Mouse (Mus musculus): ENCODE results near the gene Plagl2. TPM values are rescaled to one million over a fixed set of nuclear protein-coding genes. Genes with fewer than 3 reads are reported as not detected.
A peak's percentile ranks its signal among the peaks of the same experiment; 100 is the strongest.

The Plagl2 gene
- polyA plus RNA-seq, 1 experiment = 12.4 TPM

GRCm38 (mm10) chr2:153267331-153267730 lies 26.1 kb upstream of the Plagl2 start:
- no peak for DNase-seq
- no peak overlapping the region for H3K4me3 ChIP-seq (replicated peaks; ENCODE audit: extremely low read depth, low read depth, low read length)
- WGBS = 77% methylated on average over 2 of the region's 2 CpGs
- TF ChIP-seq CTCF (IDR thresholded peaks at IDR 0.05; ENCODE audit: insufficient read depth, low read length) (no peak), POLR2A (IDR thresholded peaks at IDR 0.05; ENCODE audit: borderline replicate concordance, extremely low read depth, low read depth, low read length) (no peak)
- H3K4me1 ChIP-seq (ENCODE audit: control insufficient read depth, insufficient read depth, low read length) = peaks cover 2% of the 10 kb centered on the region; the same call in 1 of the 2 replicates

GRCm38 (mm10) chr2:153263053-153263452 lies 21.8 kb upstream of the Plagl2 start:
- Histone ChIP-seq H3K4me3 (replicated peaks; ENCODE audit: extremely low read depth, low read depth, low read length) (no peak overlapping the region), H3K4me1 (ENCODE audit: control insufficient read depth, insufficient read depth, low read length) (no peaks in the 10 kb centered on the region; the same call in 1 of the 2 replicates)
- TF ChIP-seq POLR2A (IDR thresholded peaks at IDR 0.05; ENCODE audit: borderline replicate concordance, extremely low read depth, low read depth, low read length) = no peak
- TF ChIP-seq CTCF (IDR thresholded peaks at IDR 0.05; ENCODE audit: insufficient read depth, low read length) = no peak
- DNase-seq = no peak
- 85% methylated on average over 7 of the region's 7 CpGs for WGBS

DNA sequence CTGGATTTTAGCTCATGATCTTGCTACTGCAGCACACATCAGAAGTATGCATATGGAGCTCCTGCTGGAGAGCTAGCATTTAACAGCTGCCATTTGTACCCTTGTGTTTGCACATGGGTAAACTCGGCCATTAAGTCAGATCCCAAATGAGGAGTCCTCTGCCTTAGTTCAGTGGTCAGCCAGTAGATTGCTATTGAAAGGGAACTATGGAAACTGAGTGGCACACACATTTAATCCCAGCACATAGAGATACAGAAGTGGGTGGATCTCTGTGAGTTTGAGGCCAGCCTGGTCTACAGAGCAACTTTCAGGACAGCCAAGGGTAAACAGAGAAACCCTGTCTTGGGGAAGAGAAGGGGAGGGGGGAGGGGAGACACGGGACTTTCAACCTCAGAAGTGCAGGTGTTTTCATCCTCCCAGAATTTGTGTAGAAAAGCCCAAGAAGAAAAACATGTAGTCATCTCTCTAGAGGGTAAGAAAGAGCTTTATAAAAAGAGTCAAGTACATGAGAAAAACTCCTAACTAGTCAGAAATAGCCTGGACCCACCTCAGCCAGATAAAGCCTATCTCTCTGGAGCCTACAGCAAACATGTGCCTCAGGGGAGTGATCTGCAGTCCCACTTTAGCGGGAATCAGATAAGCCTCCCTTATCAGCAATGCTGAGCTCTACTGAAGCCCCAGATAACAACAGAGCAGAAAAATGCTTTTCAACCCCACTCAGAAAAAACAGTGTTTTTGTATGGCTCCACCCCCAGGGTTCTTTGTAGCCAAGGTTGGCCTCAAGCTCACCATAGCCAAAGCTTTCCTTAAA lies 18.8 kb upstream of the Plagl2 start:
- no peak for TF ChIP-seq CTCF (IDR thresholded peaks at IDR 0.05; ENCODE audit: insufficient read depth, low read length)
- TF ChIP-seq POLR2A (IDR thresholded peaks at IDR 0.05; ENCODE audit: borderline replicate concordance, extremely low read depth, low read depth, low read length) = no peak
- WGBS = 49% methylated on average over 3 of the region's 3 CpGs
- Histone ChIP-seq H3K4me3 (replicated peaks; ENCODE audit: extremely low read depth, low read depth, low read length) (no peak overlapping the region), H3K4me1 (ENCODE audit: control insufficient read depth, insufficient read depth, low read length) (no peaks in the 10 kb centered on the region; the same call in 1 of the 2 replicates)
- no peak for DNase-seq

GRCm38 (mm10) chr2:153259030-153259863 lies 18.0 kb upstream of the Plagl2 start:
- Histone ChIP-seq H3K4me1 (ENCODE audit: control insufficient read depth, insufficient read depth, low read length) (no peaks in the 10 kb centered on the region; the same call in 1 of the 2 replicates), H3K4me3 (replicated peaks; ENCODE audit: extremely low read depth, low read depth, low read length) (no peak overlapping the region)
- WGBS = 51% methylated on average over 12 of the region's 12 CpGs
- no peak for DNase-seq
- TF ChIP-seq POLR2A (IDR thresholded peaks at IDR 0.05; ENCODE audit: borderline replicate concordance, extremely low read depth, low read depth, low read length) = no peak
- TF ChIP-seq CTCF (IDR thresholded peaks at IDR 0.05; ENCODE audit: insufficient read depth, low read length) = no peak

- no peak overlapping the region for H3K4me3 ChIP-seq (replicated peaks; ENCODE audit: extremely low read depth, low read depth, low read length)
- WGBS = 74% methylated on average over 2 of the region's 2 CpGs
- no peak for TF ChIP-seq CTCF (IDR thresholded peaks at IDR 0.05; ENCODE audit: insufficient read depth, low read length)
- TF ChIP-seq POLR2A (IDR thresholded peaks at IDR 0.05; ENCODE audit: borderline replicate concordance, extremely low read depth, low read depth, low read length) = no peak
Observed at GRCm38 (mm10) chr2:153256604-153257003, 15.4 kb upstream of the Plagl2 start.

GRCm38 (mm10) chr2:153249751-153250150 lies 8.5 kb upstream of the Plagl2 start:
- Histone ChIP-seq H3K4me3 (replicated peaks; ENCODE audit: extremely low read depth, low read depth, low read length) (no peak overlapping the region), H3K4me1 (ENCODE audit: control insufficient read depth, insufficient read depth, low read length) (no peaks in the 10 kb centered on the region)
- TF ChIP-seq POLR2A (IDR thresholded peaks at IDR 0.05; ENCODE audit: borderline replicate concordance, extremely low read depth, low read depth, low read length) (no peak), CTCF (IDR thresholded peaks at IDR 0.05; ENCODE audit: insufficient read depth, low read length) (no peak)
- no peak for DNase-seq
- 83% methylated on average over 5 of the region's 5 CpGs for WGBS

More at GRCm38 (mm10) chr2:153256604-153257003, 15.4 kb upstream of the Plagl2 start:
- H3K4me1 ChIP-seq (ENCODE audit: control insufficient read depth, insufficient read depth, low read length) = no peaks in the 10 kb centered on the region; the same call in 1 of the 2 replicates
- DNase-seq = no peak

DNA sequence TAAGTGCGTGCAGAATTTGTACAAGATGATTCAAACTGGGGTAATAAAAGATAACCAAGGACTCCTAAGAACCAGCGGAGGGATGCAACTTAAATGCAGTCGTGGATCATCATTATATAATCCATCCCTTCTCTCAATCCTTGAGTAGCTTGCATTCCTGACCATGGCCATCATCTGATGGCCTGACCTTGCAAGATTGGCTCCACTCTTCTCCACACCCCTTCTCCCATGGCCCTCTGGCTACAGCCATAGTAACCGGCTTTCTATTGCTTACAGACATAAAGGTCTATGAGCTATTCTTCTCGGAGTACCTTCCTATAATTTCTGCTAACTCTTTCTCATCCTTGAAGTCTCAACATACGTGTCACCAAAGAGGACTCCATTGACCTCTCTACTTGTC lies 930 bp upstream of the Plagl2 start:
- DNase-seq = no peak
- no peak overlapping the region for H3K4me3 ChIP-seq (replicated peaks; ENCODE audit: extremely low read depth, low read depth, low read length)
- WGBS = 50% methylated on average over 6 of the region's 6 CpGs
- TF ChIP-seq CTCF (IDR thresholded peaks at IDR 0.05; ENCODE audit: insufficient read depth, low read length) (no peak), POLR2A (IDR thresholded peaks at IDR 0.05; ENCODE audit: borderline replicate concordance, extremely low read depth, low read depth, low read length) (no peak)
- H3K4me1 ChIP-seq (ENCODE audit: control insufficient read depth, insufficient read depth, low read length) = peaks cover 10% of the 10 kb centered on the region

- peak; percentile 41 for DNase-seq
- Histone ChIP-seq H3K4me1 (ENCODE audit: control insufficient read depth, insufficient read depth, low read length) (peaks cover 12% of the 10 kb centered on the region), H3K4me3 (replicated peaks; ENCODE audit: extremely low read depth, low read depth, low read length) (peak overlapping the region; percentile 95)
- TF ChIP-seq CTCF (IDR thresholded peaks at IDR 0.05; ENCODE audit: insufficient read depth, low read length) (no peak), POLR2A (IDR thresholded peaks at IDR 0.05; ENCODE audit: borderline replicate concordance, extremely low read depth, low read depth, low read length) (no peak)
- under 1% methylated on average over 33 of the region's 33 CpGs for WGBS
Observed at GRCm38 (mm10) chr2:153240701-153241235, 458 bp downstream of the Plagl2 start.

DNA sequence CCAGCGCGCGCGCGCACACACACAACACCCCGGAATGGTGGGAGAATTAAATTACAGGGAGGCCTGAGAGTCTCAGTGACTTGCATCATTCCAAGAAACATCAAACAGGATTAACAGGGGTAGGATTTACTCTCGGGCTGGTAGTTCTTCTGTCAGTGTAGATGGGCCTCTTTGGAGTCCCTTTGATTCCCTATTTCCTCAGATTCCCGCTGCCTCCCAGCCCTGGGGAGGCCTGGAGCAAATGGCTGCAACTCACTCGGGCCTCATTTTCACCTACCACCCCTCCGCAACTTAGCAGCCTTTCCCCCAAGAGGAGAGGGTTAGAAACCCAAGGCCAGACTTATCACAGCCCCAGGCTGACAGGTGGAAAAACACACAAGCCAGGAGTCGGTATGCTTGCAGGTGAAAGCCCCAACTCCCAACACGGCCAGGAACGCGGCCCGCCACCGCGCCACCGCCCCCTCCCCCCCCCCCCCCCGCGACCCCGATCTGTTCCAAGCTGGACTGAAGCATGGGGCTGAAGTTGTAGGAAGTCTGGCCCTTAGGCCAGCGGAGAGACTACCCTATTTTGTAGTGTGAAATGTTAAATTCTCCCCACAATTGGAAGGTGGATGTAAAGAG lies 1.3 kb downstream of the Plagl2 start:
- 9% methylated on average over 19 of the region's 22 CpGs for WGBS
- TF ChIP-seq POLR2A (IDR thresholded peaks at IDR 0.05; ENCODE audit: borderline replicate concordance, extremely low read depth, low read depth, low read length) (no peak), CTCF (IDR thresholded peaks at IDR 0.05; ENCODE audit: insufficient read depth, low read length) (no peak)
- Histone ChIP-seq H3K4me1 (ENCODE audit: control insufficient read depth, insufficient read depth, low read length) (peaks cover 12% of the 10 kb centered on the region), H3K4me3 (replicated peaks; ENCODE audit: extremely low read depth, low read depth, low read length) (peak overlapping the region; percentile 95)
- DNase-seq = no peak
